Mouse (Mus musculus): ENCODE results near the gene Bod1l. TPM values are rescaled to one million over a fixed set of nuclear protein-coding genes. Genes with fewer than 3 reads are reported as not detected.

Bod1l gene
- total and polyA plus RNA-seq, 3 experiments = 8.9 to 16.5 (median 15.4) TPM

GRCm38 (mm10) chr5:41755373-41755960 is 88.6 kb downstream of the Bod1l start:
- Histone ChIP-seq H3K36me3 (replicated peaks in 1 of 2; ENCODE audit: control insufficient read depth in 1 of 2, insufficient read depth in 1 of 2, low read length in 1 of 2) (no peaks in the 10 kb centered on the region), H3K4me3 (replicated peaks in 1 of 3; ENCODE audit: low read depth in 2 of 3, low read length in 2 of 3, poor library complexity in 1 of 3) (no peak overlapping the region), H3K27ac (ENCODE audit: insufficient read depth, low read depth) (no peak overlapping the region), H3K9me3 (replicated peaks; ENCODE audit: low read length) (no peaks in the 10 kb centered on the region), H3K4me1 (ENCODE audit: control insufficient read depth in 1 of 2, insufficient read depth in 2 of 2) (no peaks in the 10 kb centered on the region), H3K4me2 (ENCODE audit: insufficient read depth, low read depth, poor library complexity, severe bottlenecking) (no peak overlapping the region), H3K79me2 (replicated peaks; ENCODE audit: control insufficient read depth, extremely low read depth, insufficient read depth, poor library complexity, severe bottlenecking) (no peaks in the 10 kb centered on the region), H3K27me3 (replicated peaks) (no peaks in the 10 kb centered on the region), H3K9ac (ENCODE audit: insufficient read depth, low read depth) (no peak overlapping the region)
- DNase-seq (ENCODE audit: extremely low read depth) = no peak
- TF ChIP-seq EP300 (IDR thresholded peaks at IDR 0.05; ENCODE audit: low read length) (no peak), POLR2A (IDR thresholded peaks at IDR 0.05; ENCODE audit: low read depth, low read length) (no peak), GABPA (IDR thresholded peaks at IDR 0.05; ENCODE audit: insufficient replicate concordance, low read depth, low read length) (no peak), CHD1 (IDR thresholded peaks at IDR 0.05; ENCODE audit: low read depth, low read length) (no peak), PAX5 (IDR thresholded peaks at IDR 0.05; ENCODE audit: low read length) (no peak), JUND (conservative IDR thresholded peaks at IDR 0.05; ENCODE audit: low read depth, low read length) (no peak), TBP (conservative IDR thresholded peaks at IDR 0.05; ENCODE audit: low read depth, low read length) (no peak), ZNF384 (IDR thresholded peaks at IDR 0.05; ENCODE audit: low read depth, low read length) (no peak), MYC (IDR thresholded peaks at IDR 0.05; ENCODE audit: low read depth, low read length) (no peak), ZMIZ1 (IDR thresholded peaks at IDR 0.05; ENCODE audit: low read depth, low read length) (no peak), BHLHE40 (IDR thresholded peaks at IDR 0.05; ENCODE audit: low read depth, low read length) (no peak), HCFC1 (IDR thresholded peaks at IDR 0.05; ENCODE audit: low read depth, low read length) (no peak), JUN (IDR thresholded peaks at IDR 0.05; ENCODE audit: insufficient read depth, low read depth, low read length) (no peak), RAD21 (IDR thresholded peaks at IDR 0.05; ENCODE audit: low read depth, low read length) (no peak)
- dilution Hi-C loops (cut with MboI; ENCODE audit: extremely low pct_ligation_motif_present, extremely low pct_unique_long_range_greater_than_20kb, low sequenced_read_pairs) (no loop called here), in situ Hi-C loops (cut with MboI; ENCODE audit: low pct_ligation_motif_present, low pct_unique_long_range_greater_than_20kb, low sequenced_read_pairs) (loop anchor here (25.0 kb wide), 1 partner anchor 618 kb away; no protein-coding TSS in a partner anchor)

GRCm38 (mm10) chr5:41754836-41755235 is 89.3 kb downstream of the Bod1l start:
- H3K36me3 ChIP-seq (replicated peaks in 1 of 2; ENCODE audit: control insufficient read depth in 1 of 2, insufficient read depth in 1 of 2, low read length in 1 of 2) = no peaks in the 10 kb centered on the region
- no peaks in the 10 kb centered on the region for H3K27me3 ChIP-seq (replicated peaks)
- TF ChIP-seq POLR2AphosphoS2 (IDR thresholded peaks at IDR 0.05; ENCODE audit: low read depth, low read length) = no peak
- TF ChIP-seq EP300 (IDR thresholded peaks at IDR 0.05; ENCODE audit: low read length) = no peak
- no peak for TF ChIP-seq CTCF (conservative IDR thresholded peaks at IDR 0.05 in 1 of 2, IDR thresholded peaks at IDR 0.05 in 1 of 2; ENCODE audit: low read depth in 2 of 2, low read length in 2 of 2)
- TF ChIP-seq NELFE (IDR thresholded peaks at IDR 0.05; ENCODE audit: low read depth, low read length) = no peak
- TF ChIP-seq ZNF384 (IDR thresholded peaks at IDR 0.05; ENCODE audit: low read depth, low read length) = no peak
- no peak for TF ChIP-seq USF1 (IDR thresholded peaks at IDR 0.05; ENCODE audit: low read depth, low read length)
- TF ChIP-seq E2F4 (IDR thresholded peaks at IDR 0.05; ENCODE audit: insufficient replicate concordance, low read depth, low read length) = no peak
- TF ChIP-seq ELF1 (IDR thresholded peaks at IDR 0.05; ENCODE audit: low read depth, low read length) = no peak
- no peak for TF ChIP-seq POLR2A (IDR thresholded peaks at IDR 0.05; ENCODE audit: low read depth, low read length)
- no peak for TF ChIP-seq HCFC1 (IDR thresholded peaks at IDR 0.05; ENCODE audit: low read depth, low read length)
- TF ChIP-seq MAZ (IDR thresholded peaks at IDR 0.05; ENCODE audit: low read depth, low read length) = no peak
- TF ChIP-seq MAX (IDR thresholded peaks at IDR 0.05; ENCODE audit: low read length) = no peak
- TF ChIP-seq SMC3 (IDR thresholded peaks at IDR 0.05; ENCODE audit: low read depth, low read length) = no peak
- TF ChIP-seq KAT2A (IDR thresholded peaks at IDR 0.05; ENCODE audit: insufficient replicate concordance, low read length) = no peak
- TF ChIP-seq MYC (IDR thresholded peaks at IDR 0.05; ENCODE audit: low read depth, low read length) = no peak
- no peak for TF ChIP-seq MAFK (IDR thresholded peaks at IDR 0.05; ENCODE audit: insufficient replicate concordance, low read length)
- TF ChIP-seq TBP (conservative IDR thresholded peaks at IDR 0.05; ENCODE audit: low read depth, low read length) = no peak
- no peak overlapping the region for H3K9ac ChIP-seq (ENCODE audit: insufficient read depth, low read depth)
- H3K79me2 ChIP-seq (replicated peaks; ENCODE audit: control insufficient read depth, extremely low read depth, insufficient read depth, poor library complexity, severe bottlenecking) = no peaks in the 10 kb centered on the region
- H3K9me3 ChIP-seq (replicated peaks; ENCODE audit: low read length) = no peaks in the 10 kb centered on the region
- no peak overlapping the region for H3K27ac ChIP-seq (ENCODE audit: insufficient read depth, low read depth)
- DNase-seq (ENCODE audit: extremely low read depth) = no peak
- no peak overlapping the region for H3K4me3 ChIP-seq (replicated peaks in 1 of 3; ENCODE audit: low read depth in 2 of 3, low read length in 2 of 3, poor library complexity in 1 of 3)
- dilution Hi-C loops (cut with MboI; ENCODE audit: extremely low pct_ligation_motif_present, extremely low pct_unique_long_range_greater_than_20kb, low sequenced_read_pairs) (no loop called here), in situ Hi-C loops (cut with MboI; ENCODE audit: low pct_ligation_motif_present, low pct_unique_long_range_greater_than_20kb, low sequenced_read_pairs) (loop anchor here (25.0 kb wide), 1 partner anchor 618 kb away; no protein-coding TSS in a partner anchor)
- H3K4me1 ChIP-seq (ENCODE audit: control insufficient read depth in 1 of 2, insufficient read depth in 2 of 2) = no peaks in the 10 kb centered on the region
- H3K4me2 ChIP-seq (ENCODE audit: insufficient read depth, low read depth, poor library complexity, severe bottlenecking) = no peak overlapping the region

All from CH12.LX (cell line).